Mouse (Mus musculus) liver, postnatal 0 days (tissue): ENCODE data around the gene Olfr458.

Source experiments
- CTCF ChIP-seq: sonication (generic); IDR thresholded peaks from 2 replicates; pipeline ENCODE4 v1.5.1; 2016; ENCODE audit warnings: antibody characterized with exemption, low read depth
- EP300 ChIP-seq: IDR thresholded peaks from 2 replicates; pipeline ENCODE4 v1.6.1; 2016; ENCODE audit warnings: antibody characterized with exemption, low read depth, mild to moderate bottlenecking

GRCm38 (mm10) chr6:42476235-42476634, 11.2 kb upstream of the Olfr458 start, which contains the start of gene Olfr457:
- TF ChIP-seq CTCF, result no peak
- TF ChIP-seq EP300, result no peak
